Mouse (Mus musculus) forebrain, embryonic 14.5 days (tissue): ENCODE data around the gene Cryz. TPM values are rescaled to one million over a fixed set of nuclear protein-coding genes. Genes with fewer than 3 reads are reported as not detected.

Experiments
- ATAC-seq: fragments of 200-750 bp; cut with Nextera tagmentation; 2 replicates; pipeline ENCODE4 v1.8.0; 2017; ENCODE audit warnings: mild to moderate bottlenecking, moderate library complexity
- DNase-seq: peaks from one replicate; pipeline ENCODE4 v3.0.0-alpha.2; 2015; ENCODE audit warnings: low spot score
- H3K27ac ChIP-seq: fragments of 300-500 bp; sonication (generic); 2 replicates; pipeline ENCODE4 v1.5.1; 2014; ENCODE audit warnings: low read depth, mild to moderate bottlenecking, control low read depth, low read length, moderate library complexity
- H3K27me3 ChIP-seq: fragments of 300-500 bp; sonication (generic); replicated peaks from 2 replicates; pipeline ENCODE4 v1.6.1; 2014; ENCODE audit warnings: low read length, control low read depth, mixed read lengths; ENCODE audit not compliant: control insufficient read depth, insufficient read depth
- H3K36me3 ChIP-seq: fragments of 300-500 bp; sonication (generic); 2 replicates; pipeline ENCODE4 v1.6.1; 2014; ENCODE audit warnings: low read length, control low read depth; ENCODE audit not compliant: control insufficient read depth, insufficient read depth
- H3K4me1 ChIP-seq: fragments of 300-500 bp; sonication (generic); 2 replicates; pipeline ENCODE4 v1.6.1; 2014; ENCODE audit warnings: antibody characterized with exemption, low read length, control low read depth; ENCODE audit not compliant: control insufficient read depth, insufficient read depth
- H3K4me2 ChIP-seq: fragments of 300-500 bp; sonication (generic); 2 replicates; pipeline ENCODE4 v1.6.1; 2014; ENCODE audit warnings: mild to moderate bottlenecking, control low read depth, low read length
- H3K4me3 ChIP-seq: fragments of 300-500 bp; sonication (generic); 2 replicates; pipeline ENCODE4 v1.5.1; 2014; ENCODE audit warnings: low read depth, low read length, control low read depth
- H3K9ac ChIP-seq: fragments of 300-500 bp; sonication (generic); 2 replicates; pipeline ENCODE4 v1.6.1; 2014; ENCODE audit warnings: mild to moderate bottlenecking, low read length, control low read depth, moderate library complexity
- H3K9me3 ChIP-seq: fragments of 300-500 bp; sonication (generic); replicated peaks from 2 replicates; pipeline ENCODE4 v1.6.1; 2016; ENCODE audit warnings: low read length, control low read depth, mixed read lengths; ENCODE audit not compliant: control insufficient read depth
- WGBS: fragments of 180-500 bp; shearing (Covaris S2); extraction: QIAGEN DNeasy Blood & Tissue Kit; methylation state at CpG from one replicate; pipeline ENCODE4 v1.1.7; 2014; 5-methylcytosine and 5-hydroxymethylcytosine counted together
- polyA plus RNA-seq: library from polyadenylated mRNA; unstranded; fragments of >200 nt; fragmentation: Nextera tagmentation; extraction: Ambion mirVana; gene quantifications from 2 replicates; pipeline ENCODE4 v1.2.1, GENCODE M21; 2014

The Cryz gene
- polyA plus RNA-seq, 1 experiment from 2014 or later, result 12.8 TPM

DNA sequence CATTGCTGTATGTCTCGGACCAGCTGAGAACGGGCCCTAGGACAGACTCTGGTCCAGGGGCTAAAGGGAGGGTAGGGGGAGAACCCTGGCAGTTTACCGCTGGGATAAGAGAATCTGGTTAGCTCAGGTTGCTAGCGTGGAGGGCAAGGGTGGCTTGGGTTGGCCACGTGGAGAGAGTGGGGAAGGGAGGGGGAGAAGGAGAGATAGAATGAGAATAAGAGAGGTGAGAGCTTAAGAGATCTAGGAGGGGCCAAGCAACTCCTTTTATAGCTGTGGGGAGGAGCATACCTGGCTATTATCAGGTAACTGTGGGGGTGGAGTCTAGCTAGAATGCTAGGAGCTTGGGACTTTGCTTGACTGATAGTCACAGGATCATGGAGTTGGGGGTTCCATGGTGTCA lies 74.5 kb downstream of the Cryz start:
- no peak overlapping the region for H3K27ac ChIP-seq
- no peaks in the 10 kb centered on the region for H3K27me3 ChIP-seq
- H3K9ac ChIP-seq, result no peak overlapping the region
- no peak for ATAC-seq
- no peaks in the 10 kb centered on the region for H3K4me1 ChIP-seq
- DNase-seq, result no peak
- no peaks in the 10 kb centered on the region for H3K9me3 ChIP-seq
- no peak overlapping the region for H3K4me2 ChIP-seq
- H3K4me3 ChIP-seq, result no peak overlapping the region
- 71% methylated on average over 5 of the region's 5 CpGs for WGBS
- H3K36me3 ChIP-seq, result no peaks in the 10 kb centered on the region

Other genes starting within 250 kb of the Cryz start
- gene Tyw3, start 393 bp downstream of the Cryz start, polyA plus RNA-seq, result 15.2 and 15.7 TPM in 2 replicates
- 0.98 and 1.1 TPM in 2 replicates for gene Erich3, start 67.1 kb downstream of the Cryz start, polyA plus RNA-seq